Mouse (Mus musculus): ENCODE data around the gene Kcnma1. TPM values are rescaled to one million over a fixed set of nuclear protein-coding genes. Genes with fewer than 3 reads are reported as not detected.
A peak's percentile ranks its signal among the peaks of the same experiment; 100 is the strongest.

Gene Kcnma1
- total RNA-seq, 1 experiment from 2014 or later = not detected

- no peak for ATAC-seq (replicated peaks; ENCODE audit: low read depth, poor library complexity, severe bottlenecking)
Observed at GRCm38 (mm10) chr14:23625436-23625835, 388.9 kb downstream of the Kcnma1 start.

DNA sequence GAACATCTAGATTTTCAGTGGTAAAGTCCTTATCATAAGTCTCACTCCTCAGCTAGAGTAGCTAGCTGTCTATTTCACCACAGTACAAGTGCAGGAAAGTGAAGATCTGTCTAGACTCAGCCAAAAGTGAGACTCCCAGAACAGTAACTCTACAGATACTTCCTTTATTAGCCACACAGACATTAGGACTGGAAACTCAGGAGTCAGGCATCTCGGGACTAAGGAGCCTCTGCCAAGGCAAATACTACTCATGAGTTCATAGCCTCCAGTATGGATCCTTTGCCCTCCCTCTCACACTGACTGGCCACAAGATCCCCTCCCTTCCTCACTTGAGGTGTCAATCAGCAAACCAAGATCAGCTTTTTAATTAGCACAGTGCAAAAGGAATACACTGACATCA lies 389.8 kb downstream of the Kcnma1 start:
- no peak for ATAC-seq (replicated peaks; ENCODE audit: low read depth, poor library complexity, severe bottlenecking)

DNA sequence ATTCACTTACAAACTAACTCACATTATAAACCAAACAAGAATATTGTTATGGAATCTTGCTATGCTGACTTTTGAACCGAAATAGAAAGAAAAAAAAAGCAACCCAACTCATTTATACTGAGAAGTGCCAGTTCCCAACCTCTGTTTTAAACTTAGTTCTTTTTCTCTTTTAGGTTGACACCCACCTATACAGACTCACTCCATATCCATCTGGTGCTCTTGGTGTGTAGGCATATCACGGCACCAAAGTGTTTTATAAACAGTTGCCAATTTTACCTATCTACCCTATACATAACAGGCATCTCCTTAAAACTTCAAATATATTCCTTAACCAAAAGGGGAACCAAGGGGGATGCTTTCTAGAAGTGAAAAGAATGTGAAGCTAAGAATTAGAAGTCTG lies 393.6 kb downstream of the Kcnma1 start:
- ATAC-seq (replicated peaks; ENCODE audit: low read depth, poor library complexity, severe bottlenecking) = no peak

GRCm38 (mm10) chr14:23618973-23619372 lies 395.3 kb downstream of the Kcnma1 start:
- no peak for ATAC-seq (replicated peaks; ENCODE audit: low read depth, poor library complexity, severe bottlenecking)

DNA sequence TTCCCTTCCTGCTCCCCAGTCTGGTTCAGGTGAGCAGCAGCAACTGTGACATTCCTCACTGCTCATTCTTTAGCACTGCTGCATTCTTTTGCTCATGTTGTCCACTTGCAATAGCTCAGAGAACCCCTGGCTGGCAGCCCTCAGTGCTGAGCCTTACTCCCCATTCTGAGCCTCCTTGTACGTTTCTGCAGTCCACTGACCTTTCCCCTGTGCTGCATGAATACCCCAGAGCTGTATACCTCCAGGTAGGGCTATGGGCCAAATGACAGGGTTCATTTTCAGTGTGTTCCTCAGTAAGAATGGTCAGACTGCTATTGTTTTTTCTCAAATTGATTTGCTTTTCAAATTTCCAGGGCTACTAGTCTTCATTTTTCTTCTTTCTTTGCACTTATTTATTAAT lies 396.2 kb downstream of the Kcnma1 start:
- no peak for ATAC-seq (replicated peaks; ENCODE audit: low read depth, poor library complexity, severe bottlenecking)

GRCm38 (mm10) chr14:23610054-23610453 lies 404.2 kb downstream of the Kcnma1 start:
- ATAC-seq (replicated peaks; ENCODE audit: low read depth, poor library complexity, severe bottlenecking) = no peak

GRCm38 (mm10) chr14:23605740-23606139 lies 408.6 kb downstream of the Kcnma1 start:
- ATAC-seq (replicated peaks; ENCODE audit: low read depth, poor library complexity, severe bottlenecking) = no peak

DNA sequence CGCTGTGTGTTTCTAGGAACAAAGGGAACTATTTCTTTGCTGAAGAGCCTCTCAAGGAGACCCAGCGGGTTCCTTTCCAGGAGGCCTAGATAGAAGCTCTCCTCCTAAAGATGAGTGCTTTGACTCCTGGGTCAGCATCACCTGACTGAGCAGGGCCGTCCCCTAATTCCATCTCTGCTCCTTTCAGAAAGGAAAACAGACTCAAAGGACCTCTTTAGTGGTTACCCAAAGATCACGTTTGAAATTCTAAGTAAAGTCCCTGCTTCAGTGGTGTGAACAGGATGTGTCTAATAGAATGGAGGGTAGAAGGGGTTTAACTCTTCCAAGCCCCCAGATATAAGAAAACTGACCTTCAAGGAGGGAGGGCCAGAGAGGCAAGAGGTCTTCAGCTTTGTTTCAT lies 411.4 kb downstream of the Kcnma1 start:
- ATAC-seq (replicated peaks; ENCODE audit: low read depth, poor library complexity, severe bottlenecking) = no peak

- no peak for ATAC-seq (replicated peaks; ENCODE audit: low read depth, poor library complexity, severe bottlenecking)
Observed at GRCm38 (mm10) chr14:23602054-23602453, 412.2 kb downstream of the Kcnma1 start.

- ATAC-seq (replicated peaks; ENCODE audit: low read depth, poor library complexity, severe bottlenecking) = no peak
Observed at GRCm38 (mm10) chr14:23594629-23595028, 419.7 kb downstream of the Kcnma1 start.

DNA sequence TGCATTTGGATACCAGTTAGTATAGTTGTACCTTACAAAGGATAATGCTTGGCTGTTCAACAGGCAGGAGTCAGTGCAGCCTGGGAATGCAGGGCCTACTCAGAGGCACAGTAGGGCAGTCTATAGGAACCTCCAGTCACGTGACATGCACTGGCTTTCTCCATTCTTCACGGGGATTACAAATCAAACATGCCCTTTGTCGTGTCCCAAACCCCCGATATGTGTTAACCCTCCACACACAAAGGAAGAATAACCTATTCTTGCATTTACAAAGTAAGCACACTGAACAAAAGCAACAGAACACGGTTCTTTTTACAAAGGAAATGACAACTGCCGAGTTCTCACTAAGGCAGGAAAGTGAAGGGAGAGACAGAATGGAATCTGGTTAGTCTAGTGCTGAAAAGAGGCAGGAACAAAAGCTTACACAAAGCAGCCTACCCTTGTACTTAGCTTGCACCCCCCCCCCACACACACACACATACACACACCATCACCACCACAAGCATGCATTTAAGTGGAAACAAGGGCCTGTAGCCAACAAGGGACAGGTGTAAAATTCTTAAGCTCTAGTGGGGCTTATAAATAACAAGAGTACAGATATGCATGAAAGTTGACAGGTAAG lies 421.4 kb downstream of the Kcnma1 start:
- ATAC-seq (replicated peaks; ENCODE audit: low read depth, poor library complexity, severe bottlenecking) = no peak

- no peak for ATAC-seq (replicated peaks; ENCODE audit: low read depth, poor library complexity, severe bottlenecking)
Observed at GRCm38 (mm10) chr14:23589744-23590481, 424.4 kb downstream of the Kcnma1 start.

- no peak for ATAC-seq (replicated peaks; ENCODE audit: low read depth, poor library complexity, severe bottlenecking)
Observed at GRCm38 (mm10) chr14:23587451-23587850, 426.8 kb downstream of the Kcnma1 start.

- ATAC-seq (replicated peaks; ENCODE audit: low read depth, poor library complexity, severe bottlenecking) = peak; percentile 65
Observed at GRCm38 (mm10) chr14:23583235-23583634, 431.1 kb downstream of the Kcnma1 start.

- ATAC-seq (replicated peaks; ENCODE audit: low read depth, poor library complexity, severe bottlenecking) = no peak
Observed at GRCm38 (mm10) chr14:23581282-23581681, 433.0 kb downstream of the Kcnma1 start.

GRCm38 (mm10) chr14:23575951-23576350 lies 438.3 kb downstream of the Kcnma1 start:
- ATAC-seq (replicated peaks; ENCODE audit: low read depth, poor library complexity, severe bottlenecking) = no peak

DNA sequence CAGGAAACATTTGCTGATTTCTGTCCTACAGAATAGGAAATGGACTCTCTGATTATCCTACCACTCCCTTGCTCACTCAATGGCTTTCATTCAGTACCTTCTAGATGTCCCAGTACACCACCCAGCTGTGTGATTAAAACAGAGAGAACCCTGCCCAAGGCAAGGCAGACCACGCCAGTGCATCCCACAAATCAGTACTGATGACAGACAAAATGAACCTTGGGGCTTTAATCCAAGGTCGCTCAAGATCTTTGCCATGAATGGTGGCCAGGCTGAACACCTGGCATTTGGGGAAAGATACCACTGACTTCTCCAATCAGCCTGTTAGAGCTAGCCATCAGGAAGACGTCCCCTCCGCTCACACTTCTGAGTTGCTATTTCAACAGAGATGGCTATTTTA lies 440.2 kb downstream of the Kcnma1 start:
- ATAC-seq (replicated peaks; ENCODE audit: low read depth, poor library complexity, severe bottlenecking) = no peak

DNA sequence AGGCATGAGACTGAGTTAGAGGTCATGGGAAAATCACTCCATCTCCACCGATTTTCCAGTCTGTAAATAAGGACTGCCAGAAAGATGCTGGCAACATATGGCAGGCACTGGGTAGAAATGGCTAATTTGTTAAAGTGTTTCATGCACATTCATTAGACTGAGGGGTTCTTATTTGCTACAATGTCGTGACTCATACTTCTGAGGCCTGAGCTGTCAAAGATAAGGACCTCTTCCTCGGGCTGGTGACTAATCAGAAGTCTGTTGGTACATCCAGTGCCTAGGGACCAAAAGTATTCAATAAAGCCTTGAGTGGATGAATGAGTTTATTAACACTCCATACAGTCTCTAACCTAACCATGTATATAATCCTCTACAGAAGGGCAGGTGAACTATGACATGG lies 440.9 kb downstream of the Kcnma1 start:
- no peak for ATAC-seq (replicated peaks; ENCODE audit: low read depth, poor library complexity, severe bottlenecking)

DNA sequence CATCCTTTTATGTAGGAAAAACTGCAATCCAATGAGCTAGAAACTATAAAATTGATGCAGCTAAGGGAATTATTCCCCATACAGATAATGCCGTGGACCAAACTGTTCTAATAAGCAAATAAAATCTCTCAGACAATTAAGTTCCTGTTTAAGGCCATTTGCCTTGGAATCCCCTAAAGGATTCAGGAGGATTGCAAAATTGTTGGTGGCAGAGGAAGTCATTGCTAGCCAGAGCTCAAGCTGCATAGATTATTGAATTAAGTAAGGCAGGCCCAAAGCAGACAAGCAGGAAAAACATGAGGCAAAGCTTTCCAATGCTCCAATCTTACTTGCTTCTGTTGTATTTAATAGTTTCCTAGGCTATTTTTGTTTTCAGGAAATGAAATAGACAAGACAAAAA lies 441.5 kb downstream of the Kcnma1 start:
- ATAC-seq (replicated peaks; ENCODE audit: low read depth, poor library complexity, severe bottlenecking) = no peak

DNA sequence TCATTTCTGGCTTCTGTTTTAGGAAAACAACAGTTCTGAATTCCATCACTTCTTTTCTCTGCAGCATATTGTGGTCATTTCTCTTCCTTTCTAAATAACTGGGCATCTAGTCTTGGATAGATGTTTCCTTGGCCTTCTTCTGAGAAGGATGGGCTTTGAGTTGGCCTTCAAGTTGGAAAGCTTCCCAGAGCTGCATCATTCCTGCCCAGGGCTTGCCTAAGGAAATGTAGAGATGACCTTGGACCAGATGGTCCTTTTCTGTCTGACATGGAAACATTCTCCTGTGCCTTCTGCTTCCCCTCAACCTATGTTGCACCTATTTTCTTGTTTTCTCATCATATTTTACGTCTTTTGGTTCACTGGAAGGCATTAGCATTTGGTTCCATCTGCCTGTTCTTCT lies 444.0 kb downstream of the Kcnma1 start:
- ATAC-seq (replicated peaks; ENCODE audit: low read depth, poor library complexity, severe bottlenecking) = no peak

DNA sequence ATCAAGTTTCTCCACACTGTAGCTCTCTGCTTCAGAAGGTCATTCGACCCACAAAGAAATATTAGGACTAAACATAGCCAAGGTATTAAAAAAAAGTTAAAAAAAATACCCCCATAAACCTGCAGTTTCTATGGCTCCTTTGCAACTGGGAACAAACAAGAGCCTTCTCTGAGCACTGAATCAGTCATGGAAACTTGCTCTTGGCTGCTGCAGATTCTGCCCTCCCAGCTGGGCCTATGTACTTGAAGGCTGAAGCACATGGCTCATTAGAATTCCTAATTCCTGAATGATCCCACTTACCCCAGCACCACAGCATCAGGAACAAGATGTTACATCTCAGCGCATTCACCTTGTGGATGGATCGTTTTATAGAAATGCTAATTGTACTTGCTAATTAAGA lies 448.4 kb downstream of the Kcnma1 start:
- ATAC-seq (replicated peaks; ENCODE audit: low read depth, poor library complexity, severe bottlenecking) = no peak

GRCm38 (mm10) chr14:23564474-23564873 lies 449.8 kb downstream of the Kcnma1 start:
- no peak for ATAC-seq (replicated peaks; ENCODE audit: low read depth, poor library complexity, severe bottlenecking)

All from common myeloid progenitor, adult 5-6 weeks (primary cell).